Mouse (Mus musculus): ENCODE results near the gene Ddx6. TPM values are rescaled to one million over a fixed set of nuclear protein-coding genes. Genes with fewer than 3 reads are reported as not detected.
A peak's percentile ranks its signal among the peaks of the same experiment; 100 is the strongest.

Ddx6 gene
- polyA plus RNA-seq, 1 experiment from 2014 or later = 10.2 TPM

DNA sequence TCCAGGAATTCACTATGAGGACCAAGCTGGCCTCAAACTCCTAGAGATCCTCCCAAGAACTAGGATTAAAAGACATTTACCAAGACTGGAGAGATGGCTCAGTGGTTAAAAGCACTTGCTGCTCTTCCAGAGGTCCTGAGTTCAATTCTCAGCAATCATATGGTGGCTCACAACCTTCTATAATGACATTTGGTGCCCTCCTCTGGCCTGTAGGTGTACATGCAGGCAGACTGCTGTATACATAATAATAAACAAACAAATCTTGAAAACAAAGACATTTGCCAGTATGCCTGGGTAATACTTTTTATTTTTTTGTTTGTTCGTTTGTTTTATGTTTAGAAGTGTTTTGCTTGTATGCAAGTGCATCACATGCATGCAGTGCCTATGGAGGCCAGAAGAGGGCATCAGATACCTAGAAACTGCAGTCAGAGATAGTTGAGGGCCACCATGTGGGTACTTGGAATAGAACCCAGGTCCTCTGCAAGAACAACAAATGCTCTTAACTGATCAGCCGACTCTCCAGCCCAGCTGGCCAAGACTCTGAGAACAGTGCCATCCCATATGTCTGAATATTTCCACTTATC is 73.7 kb downstream of the Ddx6 start:
- Histone ChIP-seq H3K27ac (ENCODE audit: low read depth, low read length) (no peak overlapping the region), H3K9ac (ENCODE audit: low read depth, low read length) (no peak overlapping the region), H3K27me3 (replicated peaks; ENCODE audit: control insufficient read depth, insufficient read depth, low read length) (no peaks in the 10 kb centered on the region), H3K4me1 (replicated peaks; ENCODE audit: control insufficient read depth, insufficient read depth, low read length) (no peaks in the 10 kb centered on the region), H3K4me2 (no peak overlapping the region), H3K36me3 (ENCODE audit: control insufficient read depth, insufficient read depth, low read length) (no peaks in the 10 kb centered on the region), H3K9me3 (ENCODE audit: control insufficient read depth, low read length) (no peaks in the 10 kb centered on the region), H3K4me3 (ENCODE audit: low read depth, low read length) (no peak overlapping the region)
- WGBS = 87% methylated on average over 2 of the region's 2 CpGs
- DNase-seq (ENCODE audit: low spot score) (no peak), ATAC-seq (replicated peaks; ENCODE audit: low FRiP score) (no peak)

DNA sequence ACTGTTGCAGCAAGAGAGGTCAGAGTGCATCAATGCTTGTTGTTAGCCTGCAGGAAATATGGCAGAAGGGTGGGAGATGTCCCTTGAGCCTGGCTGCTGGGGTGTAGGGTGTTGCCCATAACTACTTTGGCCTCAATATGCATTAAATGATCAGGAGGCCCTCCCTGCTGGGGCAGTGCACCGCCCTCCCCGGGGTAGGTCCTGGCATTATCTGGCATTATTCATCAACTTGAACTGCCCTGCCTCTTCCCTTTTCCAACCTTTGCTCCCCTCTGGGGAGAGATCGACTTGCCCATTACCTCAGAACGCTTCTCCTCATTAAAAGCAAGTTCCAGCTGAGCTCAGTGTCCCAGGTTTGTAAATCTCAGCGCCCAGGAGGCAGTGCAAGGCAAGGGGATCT is 74.9 kb downstream of the Ddx6 start:
- H3K27me3 ChIP-seq (replicated peaks; ENCODE audit: control insufficient read depth, insufficient read depth, low read length) = no peaks in the 10 kb centered on the region
- H3K27ac ChIP-seq (ENCODE audit: low read depth, low read length) = no peak overlapping the region
- 62% methylated on average over 5 of the region's 5 CpGs for WGBS
- no peak overlapping the region for H3K9ac ChIP-seq (ENCODE audit: low read depth, low read length)
- no peaks in the 10 kb centered on the region for H3K4me1 ChIP-seq (replicated peaks; ENCODE audit: control insufficient read depth, insufficient read depth, low read length)
- no peak for DNase-seq (ENCODE audit: low spot score)
- no peak overlapping the region for H3K4me3 ChIP-seq (ENCODE audit: low read depth, low read length)
- no peaks in the 10 kb centered on the region for H3K9me3 ChIP-seq (ENCODE audit: control insufficient read depth, low read length)
- no peak for ATAC-seq (replicated peaks; ENCODE audit: low FRiP score)
- H3K4me2 ChIP-seq = no peak overlapping the region
- no peaks in the 10 kb centered on the region for H3K36me3 ChIP-seq (ENCODE audit: control insufficient read depth, insufficient read depth, low read length)

DNA sequence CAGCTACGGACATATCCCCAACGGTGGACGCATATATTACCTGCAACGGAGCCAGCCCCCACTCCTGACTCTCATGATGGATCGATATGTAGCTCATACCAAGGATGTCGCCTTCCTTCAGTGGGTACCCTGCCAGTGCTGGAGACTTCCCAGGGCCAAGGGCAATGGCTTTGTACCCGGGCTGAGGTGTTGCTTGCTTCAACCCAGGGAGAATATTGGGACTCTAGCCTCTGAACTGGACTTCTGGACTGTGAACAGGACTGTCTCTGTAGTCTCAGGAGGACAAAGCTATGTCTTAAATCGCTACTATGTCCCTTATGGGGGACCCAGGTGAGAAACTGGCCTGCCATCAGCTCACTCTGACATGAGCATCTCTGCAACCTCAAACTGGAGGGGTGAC is 78.4 kb downstream of the Ddx6 start:
- DNase-seq (ENCODE audit: low spot score) (no peak), ATAC-seq (replicated peaks; ENCODE audit: low FRiP score) (no peak)
- Histone ChIP-seq H3K27ac (ENCODE audit: low read depth, low read length) (no peak overlapping the region), H3K36me3 (ENCODE audit: control insufficient read depth, insufficient read depth, low read length) (no peaks in the 10 kb centered on the region), H3K4me2 (no peak overlapping the region), H3K4me3 (ENCODE audit: low read depth, low read length) (no peak overlapping the region), H3K9me3 (ENCODE audit: control insufficient read depth, low read length) (no peaks in the 10 kb centered on the region), H3K27me3 (replicated peaks; ENCODE audit: control insufficient read depth, insufficient read depth, low read length) (no peaks in the 10 kb centered on the region), H3K4me1 (replicated peaks; ENCODE audit: control insufficient read depth, insufficient read depth, low read length) (no peaks in the 10 kb centered on the region), H3K9ac (ENCODE audit: low read depth, low read length) (no peak overlapping the region)
- 78% methylated on average over 8 of the region's 8 CpGs for WGBS

DNA sequence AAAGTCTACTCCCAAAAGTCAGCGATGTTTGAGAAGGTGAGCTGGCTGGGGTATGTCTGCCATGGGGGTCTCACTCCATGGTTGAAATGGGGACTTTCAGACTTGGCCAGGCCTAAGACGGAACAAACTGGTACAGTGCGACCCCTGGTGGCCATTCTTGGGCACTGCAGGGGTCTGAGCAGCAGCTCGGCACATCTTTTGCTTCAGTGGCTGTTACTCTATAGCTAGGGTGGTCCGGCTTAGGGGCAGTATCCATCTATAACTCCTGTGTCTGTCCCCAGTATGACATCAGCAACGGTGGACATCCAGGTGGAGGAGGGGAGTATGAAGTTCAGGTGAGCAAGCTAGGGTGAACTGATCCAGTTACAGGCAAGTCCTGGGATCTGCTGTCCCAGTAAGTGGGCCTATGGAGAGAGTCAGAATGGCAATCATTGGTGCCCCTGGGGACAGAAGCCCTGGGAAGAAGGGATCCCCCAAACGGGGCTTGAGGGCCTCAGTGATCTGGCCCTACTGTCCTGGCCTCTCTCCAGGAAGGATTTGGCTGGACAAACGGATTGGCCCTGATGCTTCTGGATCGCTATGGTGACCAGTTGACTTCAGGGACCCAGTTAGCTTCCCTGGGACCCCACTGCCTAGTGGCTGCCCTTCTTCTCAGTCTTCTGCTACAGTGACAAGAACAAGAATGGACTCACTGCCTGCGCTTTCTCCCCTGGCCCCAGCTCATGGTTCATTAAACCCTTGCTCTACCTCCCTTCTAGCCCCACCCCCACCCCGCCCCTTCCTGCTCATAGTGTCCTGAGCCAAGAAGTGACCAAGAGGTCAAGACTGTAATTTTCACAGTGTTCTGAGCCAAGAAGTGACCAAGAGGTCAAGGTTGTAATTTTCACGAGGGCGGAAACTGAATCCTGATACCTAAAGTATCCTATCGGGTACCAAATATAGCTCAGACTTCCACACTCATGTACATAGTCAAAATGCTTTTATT is 80.9 kb downstream of the Ddx6 start:
- H3K27ac ChIP-seq (ENCODE audit: low read depth, low read length) = no peak overlapping the region
- WGBS = 47% methylated on average over 14 of the region's 14 CpGs
- no peak overlapping the region for H3K9ac ChIP-seq (ENCODE audit: low read depth, low read length)
- peak; percentile 55 for DNase-seq (ENCODE audit: low spot score)
- H3K27me3 ChIP-seq (replicated peaks; ENCODE audit: control insufficient read depth, insufficient read depth, low read length) = no peaks in the 10 kb centered on the region
- no peaks in the 10 kb centered on the region for H3K36me3 ChIP-seq (ENCODE audit: control insufficient read depth, insufficient read depth, low read length)
- H3K9me3 ChIP-seq (ENCODE audit: control insufficient read depth, low read length) = no peaks in the 10 kb centered on the region
- no peaks in the 10 kb centered on the region for H3K4me1 ChIP-seq (replicated peaks; ENCODE audit: control insufficient read depth, insufficient read depth, low read length)
- H3K4me2 ChIP-seq = no peak overlapping the region
- no peak overlapping the region for H3K4me3 ChIP-seq (ENCODE audit: low read depth, low read length)
- no peak for ATAC-seq (replicated peaks; ENCODE audit: low FRiP score)

DNA sequence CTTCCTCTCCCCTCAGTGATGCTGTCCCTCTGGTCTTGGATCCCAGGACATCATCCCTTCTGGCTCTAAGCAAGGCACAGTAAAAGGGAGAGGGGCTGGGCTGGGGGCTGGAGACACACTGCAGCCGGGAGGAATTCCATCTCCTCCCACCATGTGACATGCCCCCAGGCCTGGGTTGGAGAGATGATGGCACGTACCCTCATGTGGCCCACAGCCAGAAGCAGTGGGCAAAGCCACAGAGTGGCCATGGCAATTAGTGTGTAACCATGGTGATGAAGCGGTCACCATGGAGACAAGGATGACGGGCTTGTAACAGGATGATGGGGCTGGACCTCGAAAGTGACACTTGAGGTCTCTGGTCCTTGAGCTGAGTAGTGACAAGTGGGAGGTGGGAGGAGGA is 81.9 kb downstream of the Ddx6 start:
- Histone ChIP-seq H3K4me1 (replicated peaks; ENCODE audit: control insufficient read depth, insufficient read depth, low read length) (no peaks in the 10 kb centered on the region; the same call in 1 of the 2 replicates), H3K4me2 (no peak overlapping the region), H3K4me3 (ENCODE audit: low read depth, low read length) (no peak overlapping the region), H3K9ac (ENCODE audit: low read depth, low read length) (no peak overlapping the region), H3K27ac (ENCODE audit: low read depth, low read length) (no peak overlapping the region), H3K27me3 (replicated peaks; ENCODE audit: control insufficient read depth, insufficient read depth, low read length) (no peaks in the 10 kb centered on the region), H3K36me3 (ENCODE audit: control insufficient read depth, insufficient read depth, low read length) (no peaks in the 10 kb centered on the region), H3K9me3 (ENCODE audit: control insufficient read depth, low read length) (no peaks in the 10 kb centered on the region)
- DNase-seq (ENCODE audit: low spot score) (no peak), ATAC-seq (replicated peaks; ENCODE audit: low FRiP score) (no peak)
- WGBS = 77% methylated on average over 5 of the region's 5 CpGs

DNA sequence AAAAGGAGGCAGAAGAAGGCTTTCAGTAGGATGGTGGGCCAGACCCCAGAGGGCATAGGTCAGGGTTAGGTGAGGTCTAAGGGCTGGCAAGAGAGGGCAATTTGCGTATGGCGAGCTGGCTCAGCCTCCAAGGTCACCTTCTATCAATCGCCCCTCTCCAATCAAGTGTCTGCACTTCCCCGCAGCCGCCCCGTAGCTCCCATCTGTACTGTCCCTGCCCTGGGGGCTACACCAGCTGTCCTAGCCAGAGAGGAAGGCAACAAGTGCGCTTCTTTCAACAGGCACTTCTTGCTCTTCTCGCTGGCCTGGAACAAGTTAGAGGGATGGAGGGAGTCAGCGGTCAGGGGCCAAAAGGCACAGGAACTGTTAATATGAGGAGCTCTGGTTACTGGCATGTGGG is 83.3 kb downstream of the Ddx6 start:
- DNase-seq (ENCODE audit: low spot score) = no peak
- 71% methylated on average over 9 of the region's 9 CpGs for WGBS
- Histone ChIP-seq H3K9me3 (ENCODE audit: control insufficient read depth, low read length) (no peaks in the 10 kb centered on the region), H3K4me3 (ENCODE audit: low read depth, low read length) (no peak overlapping the region), H3K27me3 (replicated peaks; ENCODE audit: control insufficient read depth, insufficient read depth, low read length) (no peaks in the 10 kb centered on the region), H3K4me2 (no peak overlapping the region), H3K4me1 (replicated peaks; ENCODE audit: control insufficient read depth, insufficient read depth, low read length) (peaks cover 2% of the 10 kb centered on the region; the same call in 1 of the 2 replicates), H3K9ac (ENCODE audit: low read depth, low read length) (no peak overlapping the region), H3K27ac (ENCODE audit: low read depth, low read length) (no peak overlapping the region), H3K36me3 (ENCODE audit: control insufficient read depth, insufficient read depth, low read length) (no peaks in the 10 kb centered on the region)
- ATAC-seq (replicated peaks; ENCODE audit: low FRiP score) = no peak

Other genes with a start within 250 kb of the Ddx6 start
- gene Vps11, start 243.2 kb upstream of the Ddx6 start, polyA plus RNA-seq (2014; fragmentation: Nextera tagmentation; extraction: Ambion mirVana) = 25.2 and 26.1 TPM in 2 replicates
- gene Hyou1, start 225.4 kb upstream of the Ddx6 start, polyA plus RNA-seq (2014; fragmentation: Nextera tagmentation; extraction: Ambion mirVana) = 37.1 and 37.7 TPM in 2 replicates
- gene Slc37a4, start 208.0 kb upstream of the Ddx6 start, polyA plus RNA-seq (2014; fragmentation: Nextera tagmentation; extraction: Ambion mirVana) = 33.2 TPM in 2 replicates
- gene Rps25, start 197.8 kb upstream of the Ddx6 start, polyA plus RNA-seq (2014; fragmentation: Nextera tagmentation; extraction: Ambion mirVana) = 2,656 and 2,838 TPM in 2 replicates
- gene Trappc4, start 197.3 kb upstream of the Ddx6 start, polyA plus RNA-seq (2014; fragmentation: Nextera tagmentation; extraction: Ambion mirVana) = 99.5 and 107 TPM in 2 replicates
- 25.0 and 26.1 TPM in 2 replicates for gene Ccdc84, start 186.3 kb upstream of the Ddx6 start, polyA plus RNA-seq (2014; fragmentation: Nextera tagmentation; extraction: Ambion mirVana)
- not detected in 2 replicates for gene Foxr1, start 163.8 kb upstream of the Ddx6 start, polyA plus RNA-seq (2014; fragmentation: Nextera tagmentation; extraction: Ambion mirVana)
- gene Upk2, start 149.9 kb upstream of the Ddx6 start, polyA plus RNA-seq (2014; fragmentation: Nextera tagmentation; extraction: Ambion mirVana) = not detected in 2 replicates
- gene Bcl9l, start 122.1 kb upstream of the Ddx6 start, polyA plus RNA-seq (2014; fragmentation: Nextera tagmentation; extraction: Ambion mirVana) = 4.1 and 5.0 TPM in 2 replicates
- gene Cxcr5, start 43.0 kb upstream of the Ddx6 start, polyA plus RNA-seq (2014; fragmentation: Nextera tagmentation; extraction: Ambion mirVana) = 0.47 TPM in 1 of 2 replicates, not detected in the other
- gene Treh, start 68.3 kb downstream of the Ddx6 start, polyA plus RNA-seq (2014; fragmentation: Nextera tagmentation; extraction: Ambion mirVana) = not detected in 2 replicates
- 10.6 and 10.9 TPM in 2 replicates for gene Phldb1, start 130.3 kb downstream of the Ddx6 start, polyA plus RNA-seq (2014; fragmentation: Nextera tagmentation; extraction: Ambion mirVana)
- 171 and 202 TPM in 2 replicates for gene Arcn1, start 163.0 kb downstream of the Ddx6 start, polyA plus RNA-seq (2014; fragmentation: Nextera tagmentation; extraction: Ambion mirVana)
- 48.9 and 54.0 TPM in 2 replicates for gene Ift46, start 163.0 kb downstream of the Ddx6 start, polyA plus RNA-seq (2014; fragmentation: Nextera tagmentation; extraction: Ambion mirVana)
- 1.2 and 1.6 TPM in 2 replicates for gene Tmem25, start 194.4 kb downstream of the Ddx6 start, polyA plus RNA-seq (2014; fragmentation: Nextera tagmentation; extraction: Ambion mirVana)
- gene Ttc36, start 198.2 kb downstream of the Ddx6 start, polyA plus RNA-seq (2014; fragmentation: Nextera tagmentation; extraction: Ambion mirVana) = 5.2 and 7.3 TPM in 2 replicates